ENCODE assay signal across 9 mouse cellular contexts in genomic region chr11:101562391-101562790, GRCm38 (mm10). TPM values are rescaled to one million over a fixed set of nuclear protein-coding genes. Genes with fewer than 3 reads are reported as not detected.
DNase-seq lines count a peak whose midpoint lies in the region; ATAC-seq lines count a peak whose summit lies in the region.
"Had no signal": no experiment of that assay in that cellular context is flagged by ENCODE, and none has a peak within 500 bp of the region (broad histone marks: within the 10 kb centered on the region; RNA-seq: fewer than 3 reads in every experiment).

No protein-coding gene starts in this region.

- DNase-seq in frontal cortex, adult 2 months (ENCODE audit: extremely low spot score in 1 of 2, low spot score in 1 of 2) = peak; percentile 29 to 70
- peak; percentile 67 for DNase-seq in 3134 (ENCODE audit: extremely low read depth, insufficient read length, low spot score)
- peak; percentile 84 for DNase-seq in NIH3T3 (ENCODE audit: low read depth)
- DNase-seq in embryo, embryonic 11 days = peak; percentile 71
- peak; percentile 57 to 69 for DNase-seq in kidney, postnatal 25 days
- DNase-seq in telencephalon, adult 2 months (ENCODE audit: low read depth, low spot score) = peak; percentile 27

- ATAC-seq in frontal cortex, adult (ENCODE audit: low TSS enrichment) = no peak

- no peaks in the 10 kb centered on the region for H3K27me3 ChIP-seq in megakaryocyte, embryonic 14.5 days (replicated peaks)
- H3K27me3 ChIP-seq: limb, embryonic 15.5 days had no signal

- H3K36me3 ChIP-seq in megakaryocyte, embryonic 14.5 days (replicated peaks; ENCODE audit: low read length) = peaks cover 92% of the 10 kb centered on the region

- H3K4me1 ChIP-seq in megakaryocyte, embryonic 14.5 days = peaks cover 33% of the 10 kb centered on the region
- H3K4me1 ChIP-seq: limb, embryonic 15.5 days had no signal

- peak overlapping the region; percentile 62 for H3K4me3 ChIP-seq in megakaryocyte, embryonic 14.5 days (replicated peaks)
- H3K4me3 ChIP-seq: limb, embryonic 15.5 days had no signal

- no peaks in the 10 kb centered on the region for H3K9me3 ChIP-seq in megakaryocyte, embryonic 14.5 days
- H3K9me3 ChIP-seq: limb, embryonic 15.5 days had no signal

RNA-seq across cellular contexts. Expression of gene Nbr1, which starts 10.4 kb away (rescaled TPM):
- 114 and 124 TPM in 2 replicates for polyA plus RNA-seq in frontal cortex, adult 2 months (2012; rRNA removed)
- 8.2 and 55.6 TPM in 2 replicates for polyA plus RNA-seq in megakaryocyte, embryonic 14.5 days (2012; ENCODE audit: insufficient read depth, low replicate concordance)

RNA-seq across cellular contexts. Expression of gene Brca1, which starts 10.6 kb away (rescaled TPM):
- polyA plus RNA-seq in frontal cortex, adult 2 months (2012; rRNA removed) = 0.99 and 1.0 TPM in 2 replicates
- 1.9 TPM in 1 of 2 replicates, not detected in the other for polyA plus RNA-seq in megakaryocyte, embryonic 14.5 days (2012; ENCODE audit: insufficient read depth, low replicate concordance)

RNA-seq across cellular contexts. Expression of gene Tmem106a, which starts 19.7 kb away (rescaled TPM):
- 4.2 and 4.8 TPM in 2 replicates for polyA plus RNA-seq in frontal cortex, adult 2 months (2012; rRNA removed)
- 3.4 and 23.5 TPM in 2 replicates for polyA plus RNA-seq in megakaryocyte, embryonic 14.5 days (2012; ENCODE audit: insufficient read depth, low replicate concordance)

RNA-seq across cellular contexts. Expression of gene Gm11634, which starts 36.7 kb away (rescaled TPM):
- polyA plus RNA-seq in frontal cortex, adult 2 months (2012; rRNA removed) = not detected in 2 replicates
- not detected in 2 replicates for polyA plus RNA-seq in megakaryocyte, embryonic 14.5 days (2012; ENCODE audit: insufficient read depth, low replicate concordance)
- polyA plus RNA-seq: limb, embryonic 15.5 days had no signal

Comparison
In these comparisons a context has a peak if more than half of its experiments do, and no peak if none do; other contexts are left out.
1. DNase-seq: peak in every context shown above with its lines; median percentile 84 in NIH3T3; 71 in embryo, embryonic 11 days; 67 in 3134; 63 in kidney, postnatal 25 days; 50 in frontal cortex, adult 2 months; 27 in telencephalon, adult 2 months.